Mouse (Mus musculus) 416B (cell line): ENCODE measurements around the gene Pip4k2a.

Experiments used
- DNase-seq: peaks from one replicate; pipeline ENCODE4 v3.0.0; 2011; ENCODE audit warnings: low read depth

The Pip4k2a gene

DNA sequence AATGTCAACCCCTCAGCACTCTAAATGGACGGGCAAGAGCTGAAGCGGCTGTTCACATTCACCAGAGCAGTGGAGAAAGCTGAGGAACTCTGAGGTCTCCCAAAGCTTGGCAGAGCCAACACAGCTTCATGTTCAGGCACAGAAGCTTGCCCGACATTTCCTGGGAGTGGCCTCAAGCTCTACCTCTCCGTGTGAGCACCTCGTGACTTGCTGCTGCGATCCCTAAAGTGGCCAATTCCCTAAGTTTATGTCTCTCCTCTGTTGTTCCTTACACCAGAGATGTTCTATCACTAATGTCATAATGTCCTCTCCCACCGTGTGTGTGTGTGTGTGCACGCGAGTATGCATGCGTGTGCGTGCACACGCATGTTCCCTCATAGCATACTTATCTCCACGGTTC, 42.3 kb downstream of the Pip4k2a start:
- DNase-seq, result peak; percentile 33

DNA sequence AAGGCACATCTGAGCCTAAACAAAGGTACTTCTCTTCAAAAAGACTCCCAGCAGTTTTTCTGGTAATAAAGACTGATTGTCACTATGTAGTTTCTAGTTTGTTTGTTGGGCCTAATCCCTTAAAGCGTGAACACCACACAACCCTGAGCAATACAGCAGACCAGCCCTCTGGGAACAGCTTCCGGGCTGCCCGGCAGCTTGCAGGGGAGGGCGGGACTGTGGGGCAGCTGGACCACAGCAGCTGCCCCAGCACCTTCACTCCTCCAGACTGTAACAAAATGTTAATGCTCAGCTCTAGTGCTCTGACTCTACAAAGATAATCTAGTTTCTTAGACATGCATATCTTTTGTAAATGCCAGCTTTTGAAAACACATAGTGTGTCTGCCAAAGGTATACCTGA, 42.9 kb downstream of the Pip4k2a start:
- no peak for DNase-seq

DNA sequence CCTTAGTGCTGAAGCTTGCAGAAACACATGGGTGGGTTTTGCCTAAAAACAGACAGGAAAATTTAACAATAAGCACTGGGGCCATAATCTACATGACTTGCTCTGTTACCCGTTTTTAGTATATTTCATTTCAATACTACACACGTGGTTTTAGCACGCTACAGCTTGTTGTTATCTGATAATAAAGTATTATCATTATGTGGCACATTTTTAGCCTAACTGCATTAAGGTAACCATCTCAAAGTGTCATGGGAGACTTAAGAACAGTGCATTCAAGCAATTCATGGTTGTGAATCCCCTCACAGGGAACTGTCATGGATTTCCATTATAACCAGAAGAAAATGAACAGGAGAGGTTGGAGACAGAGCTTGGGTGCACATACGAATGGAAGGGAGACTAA, 43.5 kb downstream of the Pip4k2a start:
- DNase-seq, result no peak

DNA sequence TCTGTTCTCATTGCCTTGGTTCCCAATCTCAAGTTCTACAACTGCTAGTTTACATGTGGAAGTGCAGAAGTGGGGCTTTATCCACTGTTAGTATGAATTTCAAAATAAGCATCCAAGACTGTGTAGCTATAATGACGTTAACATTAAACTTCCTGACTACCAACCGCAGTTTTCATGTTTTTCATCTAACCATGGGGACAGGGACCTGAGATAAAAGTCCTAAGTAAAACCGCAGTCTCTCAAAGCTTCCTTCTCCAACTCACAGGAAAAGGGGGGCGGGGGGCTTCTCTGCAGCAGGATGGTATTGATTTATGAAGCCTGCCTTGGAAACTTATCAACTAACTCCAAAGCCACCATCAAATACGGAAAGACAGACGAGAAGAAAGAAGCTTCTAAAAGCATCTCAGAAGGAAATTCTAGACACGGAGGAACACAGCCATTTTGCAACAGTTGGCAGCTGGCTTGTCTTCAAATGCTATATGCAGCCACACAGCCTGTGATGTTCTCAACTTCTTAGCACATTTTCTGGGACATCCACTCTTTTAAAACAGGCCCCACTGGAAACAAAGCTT, 45.7 kb downstream of the Pip4k2a start:
- DNase-seq, result peak; percentile 98

DNA sequence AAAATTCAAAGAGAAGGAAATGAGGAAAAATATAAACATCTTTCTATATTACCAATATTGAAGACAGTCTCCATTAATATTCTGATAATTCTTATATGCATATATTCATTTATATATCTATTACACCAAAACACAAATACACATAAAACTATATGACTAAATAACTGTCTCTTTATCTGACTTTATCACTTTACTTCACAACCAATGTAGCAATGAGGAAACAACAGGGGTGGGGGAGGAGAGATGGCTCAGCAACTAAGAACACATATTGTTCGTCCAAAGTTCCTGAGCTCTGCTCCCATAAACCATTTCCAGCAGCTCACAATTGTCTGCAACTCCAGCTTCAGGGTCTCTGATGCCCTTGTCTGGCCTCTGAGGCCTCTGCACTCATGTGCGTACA, 47.2 kb downstream of the Pip4k2a start:
- DNase-seq, result peak; percentile 42

DNA sequence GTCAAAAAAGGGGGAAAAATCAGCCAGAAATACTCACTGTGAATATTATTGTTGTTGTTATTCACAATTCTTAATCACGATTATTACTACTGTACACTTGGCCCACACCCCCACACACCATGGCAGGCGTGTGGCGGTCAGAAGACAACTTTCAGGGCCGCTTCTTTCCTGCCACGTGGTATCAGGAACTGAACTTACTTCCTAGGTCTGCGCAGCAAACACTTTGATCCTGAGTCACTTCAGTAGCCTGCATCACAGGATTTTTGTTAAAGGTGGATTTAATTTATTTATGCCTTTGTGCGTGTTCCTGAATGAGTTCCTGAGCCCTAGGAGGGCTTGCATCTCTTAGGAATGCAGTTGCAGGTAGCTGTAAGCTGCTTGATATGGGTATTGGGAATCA, 49.2 kb downstream of the Pip4k2a start:
- DNase-seq, result peak; percentile 50

DNA sequence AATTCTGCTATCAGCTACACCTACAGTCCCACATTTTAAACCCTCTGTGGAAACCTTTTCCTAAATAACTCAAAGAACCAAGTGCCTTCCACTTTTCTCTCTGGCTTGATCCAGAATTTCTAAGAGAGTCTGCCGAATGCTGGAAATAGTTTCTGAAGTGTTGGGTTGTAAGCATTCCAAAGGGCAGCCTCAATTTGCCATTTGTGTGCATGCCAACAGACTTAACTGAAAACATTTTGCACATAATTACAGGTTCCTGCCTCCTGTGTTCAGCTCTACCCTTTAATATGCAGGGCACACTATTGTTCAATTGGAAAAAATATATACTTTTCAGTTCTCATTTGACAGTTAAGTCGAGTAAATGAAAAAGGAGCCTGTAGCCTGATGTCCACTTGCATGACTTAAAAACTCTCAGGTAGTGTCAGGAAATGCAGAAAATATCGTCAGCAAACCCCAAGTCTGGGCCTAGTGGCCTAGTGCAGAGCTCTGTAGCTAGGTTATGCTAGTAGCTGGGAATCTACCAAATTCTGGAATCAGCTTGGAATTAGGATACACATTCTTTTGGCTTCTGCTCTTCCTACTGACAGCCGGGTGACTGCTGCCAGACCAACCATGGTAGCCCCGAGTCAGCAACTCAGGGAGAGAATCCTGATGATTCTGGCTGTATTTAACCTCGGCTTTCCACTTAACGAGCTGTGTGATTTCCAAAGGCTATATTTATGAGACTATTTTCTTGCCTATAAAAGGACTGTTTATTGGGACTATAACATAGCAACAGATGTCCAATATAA, 50.1 kb downstream of the Pip4k2a start:
- DNase-seq, result no peak

DNA sequence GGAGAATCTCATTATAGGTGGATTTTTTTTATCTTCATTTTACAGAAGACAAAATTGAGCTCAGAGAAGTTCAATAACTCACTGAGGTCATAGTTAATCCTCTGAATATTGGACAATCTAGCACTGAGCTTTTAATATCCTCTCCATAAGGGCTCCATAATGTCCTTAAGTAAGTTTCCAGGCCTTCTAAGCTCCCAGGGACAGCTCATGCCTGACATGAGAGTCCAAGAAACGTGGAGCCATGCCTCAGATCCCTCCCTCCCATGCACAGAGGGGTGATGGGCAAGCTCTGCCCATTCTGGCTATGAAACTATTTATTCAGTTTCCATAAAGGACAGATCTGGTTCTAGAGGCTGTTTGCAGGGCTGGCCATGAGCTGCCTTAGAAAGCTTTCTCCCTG, 52.5 kb downstream of the Pip4k2a start:
- DNase-seq, result no peak

DNA sequence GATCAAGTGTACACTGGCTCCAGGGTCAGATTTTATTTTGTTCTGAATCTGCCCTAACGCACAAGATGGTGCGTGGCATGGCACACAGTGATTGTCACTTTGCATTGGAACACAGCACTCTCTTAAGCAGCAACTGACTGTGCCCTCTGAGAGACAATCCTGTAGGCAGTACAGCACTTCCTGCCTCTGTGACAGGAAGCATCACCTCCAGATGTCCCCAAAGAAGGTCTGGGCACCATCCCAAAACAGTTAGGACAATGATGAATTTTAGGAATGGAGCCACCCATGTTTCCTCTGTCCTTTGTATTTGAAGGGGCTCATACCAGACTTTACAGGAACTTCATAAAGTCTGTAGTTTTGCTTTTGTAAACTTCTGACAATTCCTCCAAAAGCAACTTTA, 54.0 kb downstream of the Pip4k2a start:
- DNase-seq, result peak; percentile 40

DNA sequence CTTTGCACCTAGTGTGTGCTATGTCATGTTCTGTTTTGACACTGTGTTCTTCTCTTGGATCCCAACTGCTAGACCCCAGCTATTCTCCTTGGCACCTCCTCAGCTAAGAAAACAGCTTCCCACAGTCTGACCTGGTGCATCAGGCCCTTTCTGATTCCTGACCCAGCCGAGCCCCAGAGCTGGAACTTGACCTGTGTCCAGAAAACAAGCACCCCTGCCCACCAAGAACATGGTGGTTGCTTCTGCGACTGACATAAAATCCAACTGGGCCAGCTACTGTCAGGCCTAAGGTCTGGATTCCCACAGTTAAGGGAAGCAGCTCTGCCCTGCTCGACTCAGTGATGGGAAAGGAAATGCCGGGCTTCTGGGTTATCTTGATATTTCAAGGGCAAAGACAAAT, 54.6 kb downstream of the Pip4k2a start:
- DNase-seq, result no peak

DNA sequence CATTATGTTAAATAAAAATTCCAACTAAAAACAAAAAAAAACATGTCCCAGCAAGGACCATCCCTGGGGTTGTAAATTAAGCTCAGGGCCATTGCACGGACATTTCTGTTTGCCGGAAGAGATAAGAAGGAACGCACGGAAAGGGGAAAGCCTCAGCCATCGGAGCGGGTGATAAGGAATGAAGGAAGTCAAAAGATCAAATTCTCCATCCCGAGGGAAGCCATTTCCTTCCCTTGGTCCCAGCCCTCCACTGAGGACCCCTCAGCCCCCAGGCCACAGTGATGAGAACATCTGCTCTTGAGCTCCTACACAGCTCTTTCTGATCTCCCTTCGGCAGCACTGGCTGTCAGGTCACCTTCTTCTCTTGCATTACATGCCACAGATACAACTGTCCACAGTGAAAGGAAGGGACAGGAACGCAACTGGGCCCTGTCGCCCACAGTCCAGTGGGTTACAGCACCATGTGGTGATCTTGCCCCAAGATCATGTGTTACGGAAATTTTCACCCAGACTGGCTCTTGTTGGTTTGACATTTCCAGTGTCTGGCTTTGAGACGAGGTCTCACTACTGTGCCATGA, 57.1 kb downstream of the Pip4k2a start:
- DNase-seq, result no peak

DNA sequence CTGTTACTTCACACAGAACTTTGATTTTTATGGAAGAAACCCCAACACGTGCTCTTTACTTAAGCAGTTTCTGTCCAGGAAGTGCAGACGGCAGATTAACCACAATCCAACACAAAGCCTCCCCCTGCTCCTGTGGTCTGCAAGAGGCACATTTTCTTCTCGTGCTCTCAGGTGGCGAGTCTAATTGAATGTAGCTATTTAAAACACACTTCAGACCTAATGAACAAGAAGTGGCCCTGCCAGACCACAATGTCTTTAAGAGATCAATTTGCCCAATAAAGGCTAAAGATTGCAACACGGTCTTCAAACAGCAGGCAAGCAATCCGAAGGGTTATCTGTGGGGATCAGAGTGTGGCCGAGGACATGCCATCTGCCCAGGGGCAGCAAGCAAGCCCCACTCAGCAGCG, 59.0 kb downstream of the Pip4k2a start:
- peak; percentile 93 for DNase-seq

DNA sequence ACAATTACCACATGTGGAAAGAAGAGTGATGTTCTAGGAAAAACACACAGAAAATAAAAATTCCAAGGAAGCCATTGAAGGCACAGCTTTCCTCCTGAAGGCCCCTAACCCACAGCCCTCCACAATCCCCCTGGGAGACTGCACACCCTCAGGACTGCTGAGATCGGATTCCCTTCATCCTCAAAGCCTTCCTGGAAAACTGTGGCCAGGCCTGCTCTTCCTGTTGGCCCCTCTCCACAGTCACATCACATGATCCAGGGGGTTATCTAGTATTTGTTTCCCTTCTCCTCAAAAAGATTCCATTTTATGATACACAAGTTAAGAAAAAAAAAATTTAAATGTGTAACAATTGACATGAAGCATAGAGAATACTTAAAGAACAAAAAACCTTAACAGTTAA, 59.7 kb downstream of the Pip4k2a start:
- no peak for DNase-seq

DNA sequence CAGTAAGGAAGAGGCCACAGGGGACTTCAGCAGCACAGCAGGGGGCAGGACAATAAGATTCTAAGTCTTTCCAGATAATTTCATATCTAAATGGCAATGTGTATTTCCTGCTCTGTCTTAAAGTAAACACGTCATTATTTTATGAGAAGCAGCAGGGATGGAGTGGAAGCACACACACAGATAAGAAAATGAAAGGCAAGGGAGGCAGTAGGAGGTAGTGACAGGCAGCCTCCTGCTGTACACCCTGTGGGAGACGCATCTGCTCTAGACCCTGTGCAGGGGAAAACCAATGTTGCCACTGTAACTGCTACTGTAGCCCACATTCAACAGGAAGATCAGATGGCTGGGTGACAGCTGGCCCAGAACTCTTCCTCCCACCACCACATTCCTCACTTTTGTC, 60.3 kb downstream of the Pip4k2a start:
- DNase-seq, result peak; percentile 54

DNA sequence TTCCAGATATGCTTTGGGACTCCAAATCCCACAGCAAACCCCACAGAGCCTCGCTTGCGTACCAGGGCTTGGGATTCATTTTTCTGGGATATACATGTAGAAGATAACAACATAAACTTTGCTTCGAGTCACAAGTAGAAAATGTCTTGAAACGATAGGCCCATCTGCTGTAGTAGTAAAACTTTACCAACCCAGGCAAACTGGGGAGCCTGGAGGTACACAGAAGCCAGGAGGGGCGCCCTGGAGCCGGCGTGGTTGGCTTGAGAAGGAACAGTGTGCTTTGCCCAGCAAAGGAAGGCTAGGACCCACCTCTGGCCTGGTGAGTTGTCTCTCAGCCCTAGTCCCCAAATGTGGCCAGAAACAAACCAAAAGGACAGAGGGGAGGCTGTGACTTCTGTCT, 61.5 kb downstream of the Pip4k2a start:
- DNase-seq, result no peak

DNA sequence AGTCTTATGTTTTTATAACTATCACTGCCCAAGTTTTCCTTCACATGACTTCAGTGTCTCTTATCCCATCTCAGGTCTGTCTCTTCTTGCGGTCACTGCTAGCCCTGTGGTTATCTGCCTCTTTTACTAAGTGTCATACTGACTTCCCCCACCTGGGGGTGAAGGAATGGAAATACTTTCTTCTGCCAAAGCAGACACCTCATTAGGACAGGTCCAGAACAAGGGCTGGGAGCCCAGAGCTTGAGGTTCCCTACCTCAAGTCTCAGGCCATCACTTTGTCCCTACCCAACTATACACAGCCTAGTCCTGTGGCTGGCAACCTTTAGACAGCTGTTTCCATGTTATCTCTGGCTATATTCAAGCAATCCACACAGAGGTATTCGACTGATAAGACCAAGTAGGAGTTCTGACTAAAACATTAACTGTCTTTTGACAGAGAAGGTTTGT, 62.3 kb downstream of the Pip4k2a start:
- DNase-seq, result peak; percentile 72

DNA sequence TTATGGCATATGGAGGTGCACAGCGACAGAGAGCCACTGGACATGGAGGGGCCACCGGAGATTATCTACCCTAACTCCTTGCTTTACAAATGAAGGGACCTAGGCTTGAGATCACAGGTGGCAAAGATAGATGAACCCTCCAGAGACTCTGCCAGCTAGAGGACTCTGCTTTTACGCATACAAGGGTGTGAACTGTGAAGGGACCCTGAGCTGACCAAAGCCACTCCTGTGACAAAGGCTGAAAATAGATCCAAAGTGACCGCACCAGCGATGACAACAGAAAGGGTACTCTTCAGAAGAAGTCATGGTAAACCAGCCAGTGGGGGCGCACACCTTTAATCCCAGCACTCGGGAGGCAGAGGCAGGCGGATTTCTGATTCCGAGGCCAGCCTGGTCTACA, 63.8 kb downstream of the Pip4k2a start:
- DNase-seq, result no peak

DNA sequence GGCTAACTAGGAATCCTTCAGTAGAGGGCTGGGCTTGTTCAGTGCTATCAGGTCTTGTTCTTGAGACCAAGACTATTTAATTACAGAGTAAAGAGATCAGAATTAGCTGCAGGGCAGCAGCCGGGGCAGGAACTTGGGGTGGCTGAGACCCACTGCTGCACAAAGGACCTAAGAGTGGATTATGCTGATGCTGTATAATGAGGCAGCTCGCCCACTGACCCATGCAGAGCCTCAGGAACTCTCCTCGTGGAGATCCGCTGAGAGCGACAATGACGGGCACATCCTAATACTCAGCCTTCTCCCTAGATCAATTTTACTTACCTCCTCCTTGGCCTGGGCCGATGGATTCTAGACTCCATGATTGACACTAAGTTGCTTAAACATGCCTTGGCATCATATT, 64.5 kb downstream of the Pip4k2a start:
- no peak for DNase-seq

DNA sequence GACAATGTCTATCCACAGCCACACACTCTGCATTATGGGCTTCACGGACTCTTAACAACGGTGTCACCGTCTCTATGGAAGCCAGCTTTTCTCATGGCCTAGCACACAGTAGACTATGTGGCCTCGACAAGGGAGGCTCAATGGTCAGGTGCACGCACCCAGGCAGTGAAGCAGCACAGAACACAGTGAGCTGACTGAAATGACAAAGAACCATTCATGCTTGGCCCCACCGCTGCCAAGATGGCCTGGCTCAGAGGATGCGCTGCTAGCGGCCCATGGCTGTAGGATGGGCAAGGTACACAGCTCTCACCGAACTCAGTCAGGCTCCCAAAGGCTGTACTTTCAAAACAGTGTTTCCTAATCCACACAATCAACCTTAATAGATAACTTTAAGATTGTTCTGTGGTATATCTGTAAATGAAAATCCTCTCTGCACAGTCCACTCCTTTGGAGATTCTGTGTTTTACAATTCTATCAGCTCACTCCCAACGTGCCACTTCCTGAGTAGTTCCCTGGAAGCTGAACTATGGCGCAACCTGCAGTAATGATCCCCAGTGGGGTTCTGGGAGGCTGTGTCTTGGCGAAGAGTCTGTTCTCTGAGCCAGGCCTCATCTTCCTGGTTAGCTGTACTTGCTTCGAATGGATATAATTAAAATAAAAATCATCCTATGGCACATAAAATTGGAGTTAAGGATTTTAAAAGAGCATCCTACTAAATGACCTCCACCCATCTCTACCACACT, 67.4 kb downstream of the Pip4k2a start:
- no peak for DNase-seq

DNA sequence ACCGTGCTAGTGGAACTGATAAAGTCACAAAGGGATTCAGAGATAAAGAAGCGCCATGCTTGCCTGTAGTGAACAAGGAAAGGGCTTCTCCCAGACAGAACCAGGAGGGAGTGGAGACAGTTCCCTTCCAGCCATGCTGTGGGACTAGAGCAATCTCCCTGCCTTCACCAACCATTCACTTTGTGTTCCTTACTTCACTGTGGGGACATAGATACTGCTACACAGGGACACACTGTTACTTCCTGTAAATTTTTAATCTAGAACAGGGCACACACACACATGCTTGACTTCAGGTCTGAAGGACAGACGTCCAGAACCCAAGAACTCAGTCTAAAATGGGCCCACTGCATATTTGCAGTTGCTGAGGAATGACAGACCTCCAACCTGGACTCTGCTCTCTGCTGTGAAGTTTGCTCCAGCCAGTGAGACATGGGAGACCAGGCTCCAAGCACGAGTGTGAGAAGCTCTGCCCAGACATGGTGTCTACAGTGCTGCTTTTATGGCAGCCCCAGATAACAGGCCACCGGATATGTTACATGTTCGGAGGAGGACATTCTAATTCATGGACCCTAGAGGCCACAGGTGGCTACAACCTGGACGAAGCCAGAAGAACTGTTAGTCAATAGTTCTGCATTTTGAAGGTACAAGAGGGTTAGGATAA, 69.2 kb downstream of the Pip4k2a start:
- DNase-seq, result no peak

DNA sequence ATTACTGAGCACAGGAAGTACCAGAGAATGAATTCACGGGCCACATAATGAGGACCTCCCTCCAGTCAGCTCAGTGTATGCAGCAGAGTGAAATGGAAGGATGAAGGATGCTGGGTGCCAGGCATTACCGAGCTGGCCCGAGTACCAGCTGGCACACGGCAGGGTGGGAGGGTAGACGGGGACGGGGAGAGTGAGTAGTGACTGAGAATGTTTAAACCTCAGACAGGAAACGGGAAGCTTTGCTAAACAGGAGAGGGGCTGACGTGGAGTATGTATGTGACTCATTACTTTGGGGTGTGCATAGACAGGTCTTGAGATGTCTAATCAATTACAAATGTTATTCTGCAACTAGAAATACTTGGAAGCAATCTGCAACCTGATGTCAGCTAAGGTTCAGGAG, 69.7 kb downstream of the Pip4k2a start:
- peak; percentile 56 for DNase-seq
